Mouse (Mus musculus) brain, adult 10 weeks (tissue): ENCODE measurements around the gene Pdss1. TPM values are rescaled to one million over a fixed set of nuclear protein-coding genes. Genes with fewer than 3 reads are reported as not detected.

Experiments used
- polyA plus RNA-seq: library from polyadenylated mRNA; stranded (reverse); fragments of 350-450 nt; fragmentation: Illumina TruSeq; extraction: RNeasy Lipid Tissue Mini Kit (QIAGEN cat#74804); gene quantifications from one replicate; pipeline ENCODE4 v1.2.3, GENCODE M21; 2015; ENCODE audit warnings: low read depth, low replicate concordance

Pdss1 gene
- polyA plus RNA-seq: 12.6 TPM

GRCm38 (mm10) chr2:22895282-22896273 lies at the start of gene Pdss1:
Gene Pdss1 (plus strand): TSS chr2:22895522.

Other genes with a start within 250 kb of the Pdss1 start
- gene Apbb1ip, start 121.4 kb upstream of the Pdss1 start, polyA plus RNA-seq: 4.0 TPM
- gene Abi1, start 144.7 kb downstream of the Pdss1 start, polyA plus RNA-seq: 128 TPM
- gene Acbd5, start 172.6 kb downstream of the Pdss1 start, polyA plus RNA-seq: 68.0 TPM